16 mouse cellular contexts compared by ENCODE assay signal in genomic region chr14:15884641-15885340, GRCm38 (mm10).
"Had no signal": no experiment of that assay in that cellular context is flagged by ENCODE, and none has a peak within 500 bp of the region (broad histone marks: within the 10 kb centered on the region; RNA-seq: fewer than 3 reads in every experiment).

No protein-coding gene starts in this region.

- H3K27me3 ChIP-seq: limb, embryonic 15.5 days; liver, embryonic 12.5 days; midbrain, embryonic 15.5 days; neural tube, embryonic 13.5 days; stomach, embryonic 15.5 days had no signal

- H3K4me1 ChIP-seq: limb, embryonic 15.5 days; liver, embryonic 12.5 days; midbrain, embryonic 10.5 days; midbrain, embryonic 15.5 days; neural tube, embryonic 13.5 days; stomach, embryonic 15.5 days had no signal

- DNase-seq: kidney, postnatal 36 days; layer of hippocampus, adult 9-11 months; layer of hippocampus, postnatal 36 days; lung, postnatal 10 days; lung, postnatal 4 days; retina, postnatal 1 day; right cerebral cortex, postnatal 14 days; thymus, adult 2 months; thymus, postnatal 36 days had no signal

- H3K27ac ChIP-seq: kidney, postnatal 0 days; limb, embryonic 15.5 days; liver, embryonic 12.5 days; midbrain, embryonic 10.5 days; midbrain, embryonic 15.5 days; neural tube, embryonic 13.5 days; stomach, embryonic 15.5 days had no signal

- H3K4me3 ChIP-seq: limb, embryonic 15.5 days; liver, embryonic 12.5 days; midbrain, embryonic 10.5 days; midbrain, embryonic 15.5 days; neural tube, embryonic 13.5 days; stomach, embryonic 15.5 days had no signal
